Mouse (Mus musculus) stomach, postnatal 0 days (tissue): Measurements from ENCODE around the gene Mmgt2.

ENCODE experiments used
- CTCF ChIP-seq: IDR thresholded peaks from 2 replicates; pipeline ENCODE4 v1.5.1; 2016; ENCODE audit warnings: antibody characterized with exemption, low read depth, mild to moderate bottlenecking, moderate library complexity
- EP300 ChIP-seq: optimal IDR thresholded peaks from 2 replicates; pipeline ENCODE3; 2016; ENCODE audit warnings: antibody characterized with exemption

GRCm38 (mm10) chr11:62708252-62708651 lies 59.8 kb downstream of the Mmgt2 start:
- TF ChIP-seq CTCF (no peak), EP300 (no peak)
